Mouse (Mus musculus) layer of hippocampus, adult 2 months (tissue): Measurements from ENCODE around the gene Siglec1. TPM values are rescaled to one million over a fixed set of nuclear protein-coding genes. Genes with fewer than 3 reads are reported as not detected.

Experiments used
- DNase-seq, 2 experiments: peaks; one replicate each; pipeline ENCODE4 v3.0.0; 2022; ENCODE audit warnings: low spot score in 2 of 2
- H3K27ac ChIP-seq: fragments of 200-600 bp; 2 replicates; pipeline ENCODE4 v1.8.1; 2022
- H3K4me3 ChIP-seq: fragments of 200-600 bp; 2 replicates; pipeline ENCODE4 v1.8.1; 2022; ENCODE audit warnings: mild to moderate bottlenecking
- CTCF ChIP-seq: fragments of 200-600 bp; conservative IDR thresholded peaks from 2 replicates; pipeline ENCODE4 v1.8.1; 2022; ENCODE audit warnings: antibody characterized with exemption, mild to moderate bottlenecking, moderate library complexity
- long read RNA-seq, 2 experiments: library from polyadenylated mRNA; stranded (forward); transcript quantifications; one replicate each; pipeline ENCODE4 v2.0.0; 2021; ENCODE audit warnings: borderline mapping rate in 2 of 2
- total RNA-seq, 2 experiments: library from RNA; stranded (reverse); gene quantifications; 2 replicates each; pipeline ENCODE4 v1.2.3; 2021

The Siglec1 gene
- under 1 TPM; 0.20 to 0.46 TPM for total RNA-seq
- long read RNA-seq, experiment 1, partial matches to known transcripts: 0 of 1 reads
- long read RNA-seq, experiment 1, other reads (novel, unspliced or antisense): 1 of 1 reads
- long read RNA-seq, experiment 2: 0 reads

DNA sequence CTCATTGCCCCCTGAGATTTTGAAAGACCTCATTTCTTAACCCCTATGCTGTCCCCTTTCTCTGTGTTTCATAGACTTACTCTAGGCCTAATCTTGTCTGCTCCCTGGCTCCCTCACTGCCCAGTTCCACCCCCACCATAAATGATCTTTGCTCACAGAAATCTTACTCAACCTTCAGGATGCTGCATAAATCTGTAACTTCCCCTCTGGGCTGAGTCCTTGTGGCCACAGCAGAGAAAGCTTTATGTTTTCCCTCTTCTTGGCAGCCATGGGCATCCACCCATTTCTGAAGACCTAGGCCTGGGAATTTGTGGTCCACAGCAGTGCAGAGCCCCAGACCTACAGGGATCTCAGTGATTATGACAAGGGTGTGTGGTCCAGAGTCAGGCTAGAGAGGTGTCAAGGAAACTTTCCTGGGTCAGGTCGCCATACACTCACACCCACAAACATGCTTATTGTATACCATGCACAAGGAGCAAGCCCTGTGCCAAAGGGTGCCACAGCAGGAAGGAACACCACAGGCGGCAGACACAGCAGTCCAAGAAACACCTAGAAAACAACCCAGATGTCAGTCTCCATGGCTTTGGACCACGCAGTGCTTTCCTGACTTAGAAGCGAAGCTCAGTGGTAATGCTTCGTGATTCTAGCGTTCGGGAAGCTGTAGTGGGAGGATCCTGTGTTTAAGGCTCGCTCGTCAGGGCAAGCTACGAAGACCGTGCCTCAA, at the start of gene Siglec1:
Siglec1 (minus strand) TSS at position 99 of the 724 bp plus-strand sequence.
- H3K27ac ChIP-seq: no peak within 1 kb of the TSS
- DNase-seq: no peak
- H3K4me3 ChIP-seq: no peak within 1 kb of the TSS
- no peak for TF ChIP-seq CTCF

DNA sequence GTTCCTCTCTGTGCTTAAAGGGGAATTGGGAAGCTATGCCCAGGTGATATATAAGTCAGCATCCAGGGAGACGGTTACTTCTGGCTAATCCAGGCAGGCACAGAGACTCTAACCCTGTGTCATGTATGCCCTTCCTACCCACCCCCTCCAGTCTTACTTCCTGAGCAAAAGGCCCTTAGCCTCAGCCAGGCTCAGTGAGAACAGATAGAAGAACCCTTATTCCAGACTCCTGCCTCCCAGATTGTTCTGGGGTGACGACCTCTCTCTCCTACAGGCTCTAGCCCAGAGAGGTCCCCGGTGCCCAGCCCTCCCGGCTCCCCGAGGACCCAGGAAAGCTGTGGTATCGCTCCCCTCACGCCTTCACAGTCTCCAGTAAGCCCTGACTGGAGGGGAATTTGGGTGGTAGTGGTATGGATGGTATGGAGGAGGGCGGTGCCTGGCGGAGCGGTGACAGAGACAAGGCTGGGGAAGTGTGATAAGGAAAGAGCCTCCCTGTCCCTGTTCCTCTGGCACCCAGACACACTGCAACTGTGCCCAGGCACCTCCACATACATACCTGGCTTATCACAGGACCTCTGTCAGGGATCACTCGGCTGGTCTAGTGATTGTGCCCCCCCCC, 49.1 kb upstream of the Siglec1 start:
- DNase-seq: no peak
- Histone ChIP-seq H3K27ac (peak overlapping the region; percentile 61; the same call in 1 of the 2 replicates), H3K4me3 (no peak overlapping the region)
- TF ChIP-seq CTCF: no peak

- no peak overlapping the region for H3K4me3 ChIP-seq
- peak overlapping the region; percentile 61; the same call in 1 of the 2 replicates for H3K27ac ChIP-seq
- no peak for TF ChIP-seq CTCF
- DNase-seq: no peak
Observed at GRCm38 (mm10) chr2:131134826-131135400, 48.3 kb upstream of the Siglec1 start.

- no peak overlapping the region for H3K4me3 ChIP-seq
- no peak for TF ChIP-seq CTCF
- no peak for DNase-seq
- H3K27ac ChIP-seq: peak overlapping the region; percentile 61; the same call in 1 of the 2 replicates
Observed at GRCm38 (mm10) chr2:131134381-131134780, 47.8 kb upstream of the Siglec1 start.

- H3K4me3 ChIP-seq: no peak within 1 kb of the TSS
- H3K27ac ChIP-seq: peak within 1 kb of the TSS; percentile 37; the same call in 1 of the 2 replicates
- no peak for DNase-seq
- TF ChIP-seq CTCF: no peak
Observed at GRCm38 (mm10) chr2:131132930-131133547, 46.5 kb upstream of the Siglec1 start, which contains the start of gene Gm11037. Gm11037 (plus strand) TSS chr2:131133497.

DNA sequence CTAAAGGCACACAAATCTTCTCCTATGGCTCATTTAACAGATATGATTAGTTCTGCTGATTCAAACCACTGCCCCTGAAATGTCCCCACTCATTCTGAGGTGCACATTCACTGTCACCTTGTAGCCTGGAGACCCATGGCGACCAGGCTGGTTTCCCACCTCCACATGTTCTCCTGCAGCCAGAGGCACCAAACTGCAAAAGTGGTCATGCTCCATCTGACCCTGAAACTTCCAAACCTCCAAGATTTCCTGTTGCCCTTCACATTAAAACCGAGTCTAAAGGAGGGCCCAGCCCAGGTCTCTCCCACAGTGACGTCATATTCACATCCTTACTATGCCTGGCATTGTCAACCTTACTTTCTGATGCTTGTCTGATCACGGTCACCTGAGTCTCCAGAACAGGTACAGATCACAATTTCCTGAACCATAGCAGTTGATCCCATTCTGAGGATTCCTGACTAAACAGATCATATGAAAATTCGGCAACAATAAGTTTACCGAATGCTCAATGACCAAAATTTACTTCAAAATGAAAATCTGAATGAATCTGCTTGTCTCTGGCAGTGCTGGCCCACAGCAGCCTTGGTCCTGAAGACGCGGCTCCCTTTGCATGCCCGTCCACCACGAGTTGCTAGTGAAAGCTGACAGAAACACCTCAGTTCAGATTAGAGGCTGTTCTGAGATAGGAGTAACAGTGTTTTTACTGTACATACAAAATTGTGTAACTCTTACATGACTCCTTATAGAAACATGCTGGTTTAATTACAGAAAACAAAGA, 45.7 kb upstream of the Siglec1 start:
- Histone ChIP-seq H3K4me3 (no peak overlapping the region), H3K27ac (no peak overlapping the region)
- TF ChIP-seq CTCF: no peak
- no peak for DNase-seq

DNA sequence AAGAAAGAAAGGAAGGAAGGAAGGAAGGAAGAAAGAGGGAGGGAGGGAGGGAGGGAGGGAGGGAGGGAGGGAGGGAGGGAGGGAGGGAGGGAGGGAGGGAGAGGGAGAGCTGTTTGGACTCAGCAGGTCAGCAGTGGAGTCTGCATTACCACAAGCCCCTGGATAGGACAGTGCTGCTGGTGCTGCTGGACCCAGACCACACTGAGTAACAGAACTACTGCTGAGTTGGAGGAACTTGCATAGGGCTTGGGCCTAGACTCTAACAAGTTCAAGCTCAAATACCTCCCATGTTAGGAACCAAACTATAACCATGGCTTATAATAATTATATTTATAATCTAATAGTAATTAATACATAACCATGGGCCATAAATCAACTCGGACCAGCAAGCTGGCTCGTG, 44.3 kb upstream of the Siglec1 start:
- Histone ChIP-seq H3K27ac (no peak overlapping the region), H3K4me3 (no peak overlapping the region)
- TF ChIP-seq CTCF: no peak
- DNase-seq: no peak

DNA sequence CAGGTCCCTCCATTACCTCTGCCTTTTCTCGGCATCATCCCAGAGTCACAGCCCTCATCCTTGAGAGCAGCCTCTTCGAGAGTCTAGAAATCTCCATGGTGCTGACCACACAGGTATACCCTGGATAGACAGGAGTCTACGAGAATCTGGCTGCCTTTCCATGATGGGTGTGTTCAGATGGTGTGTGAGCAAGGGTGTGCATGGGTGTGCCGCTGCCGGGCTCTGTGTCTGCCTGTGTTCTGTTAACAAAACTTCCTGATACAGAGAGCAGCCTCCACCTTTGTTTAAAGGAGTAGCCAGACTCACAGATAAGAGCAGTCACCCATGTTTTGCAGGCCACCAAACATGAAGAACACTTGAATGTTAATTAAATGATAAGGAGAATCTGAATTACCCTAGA, 43.3 kb upstream of the Siglec1 start:
- no peak for TF ChIP-seq CTCF
- Histone ChIP-seq H3K27ac (peak overlapping the region; percentile 46; the same call in 1 of the 2 replicates), H3K4me3 (no peak overlapping the region)
- no peak for DNase-seq

DNA sequence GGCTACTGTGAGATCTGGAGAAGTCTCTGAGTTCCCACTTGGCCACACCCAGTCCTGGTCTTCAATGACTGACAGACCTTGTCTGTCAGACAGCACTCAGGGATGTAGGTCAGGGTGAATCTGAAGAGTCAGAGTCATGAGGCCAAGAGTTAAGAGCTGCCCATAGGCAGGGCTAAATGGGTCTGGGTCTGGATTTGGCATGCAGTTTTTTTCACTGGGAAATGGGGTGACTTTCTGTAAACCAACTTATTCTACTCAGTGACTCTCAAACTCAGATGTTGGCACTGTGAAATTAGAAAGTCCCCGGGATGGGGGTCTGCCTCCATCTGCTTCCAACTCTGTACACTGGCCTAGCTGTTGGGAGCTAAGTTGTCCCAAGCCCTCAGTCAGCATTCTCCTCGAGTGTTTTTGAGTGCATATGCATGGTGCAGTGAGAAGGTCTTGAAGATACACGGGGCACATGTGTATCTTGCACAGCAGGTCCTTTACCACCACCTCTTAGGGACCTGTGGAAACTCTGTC, 42.1 kb upstream of the Siglec1 start:
- no peak overlapping the region; the same call in 1 of the 2 replicates for H3K4me3 ChIP-seq

GRCm38 (mm10) chr2:131128211-131128610, 41.6 kb upstream of the Siglec1 start:
- peak overlapping the region; percentile 73 for H3K27ac ChIP-seq
- DNase-seq: no peak
- TF ChIP-seq CTCF: no peak

More for the DNA sequence above, 42.1 kb upstream of the Siglec1 start:
- no peak for TF ChIP-seq CTCF
- H3K27ac ChIP-seq: peak overlapping the region; percentile 46; the same call in 1 of the 2 replicates
- no peak for DNase-seq

DNA sequence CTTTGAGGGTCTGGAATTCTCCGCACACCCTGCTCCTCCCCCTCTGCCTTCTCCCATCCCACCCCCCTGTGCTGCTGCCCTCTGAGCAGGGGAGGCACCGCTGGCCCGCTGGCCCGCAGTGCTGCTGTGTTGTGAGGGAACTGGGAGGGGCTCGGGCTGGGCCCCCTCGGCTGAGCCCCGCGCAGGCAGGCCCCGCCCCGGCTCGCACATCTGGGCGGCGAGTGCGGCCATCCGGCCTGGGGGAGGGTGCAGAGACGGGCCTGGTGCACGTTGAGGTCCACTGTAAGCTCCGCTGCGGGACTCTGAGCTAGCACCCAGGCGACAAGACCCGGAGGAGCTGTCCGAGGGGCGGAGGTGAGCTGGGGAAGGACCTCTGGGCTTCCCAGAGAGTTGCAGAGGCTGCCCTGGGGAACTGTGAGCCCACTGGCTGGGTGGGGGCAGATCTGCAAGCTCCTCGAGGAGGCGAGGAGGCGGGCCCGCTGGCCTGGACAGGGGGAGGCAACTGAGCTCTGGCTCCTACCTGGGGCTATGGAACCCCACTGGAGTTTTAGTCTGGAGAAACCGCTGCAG, 40.7 kb upstream of the Siglec1 start, which contains the start of gene Hspa12b:
Hspa12b (plus strand) TSS at position 120 of the 570 bp plus-strand sequence.
- no peak for TF ChIP-seq CTCF
- no peak for DNase-seq
- peak within 1 kb of the TSS; percentile 73 for H3K27ac ChIP-seq
- H3K4me3 ChIP-seq: peak within 1 kb of the TSS; percentile 47

More at GRCm38 (mm10) chr2:131128211-131128610, 41.6 kb upstream of the Siglec1 start:
- peak overlapping the region; percentile 47; the same call in 1 of the 2 replicates for H3K4me3 ChIP-seq
